Mouse (Mus musculus): ENCODE results near the gene Gm10486. TPM values are rescaled to one million over a fixed set of nuclear protein-coding genes. Genes with fewer than 3 reads are reported as not detected.
"Not testable (repeated sequence)": the region's sequence is repeated elsewhere in the genome, so short reads cannot be mapped to it uniquely, and the experiment has no call there.

Gene Gm10486
- total RNA-seq (2021), result not detected
- long read RNA-seq, experiment 1, result 0 reads
- long read RNA-seq, experiment 2, result 0 reads

DNA sequence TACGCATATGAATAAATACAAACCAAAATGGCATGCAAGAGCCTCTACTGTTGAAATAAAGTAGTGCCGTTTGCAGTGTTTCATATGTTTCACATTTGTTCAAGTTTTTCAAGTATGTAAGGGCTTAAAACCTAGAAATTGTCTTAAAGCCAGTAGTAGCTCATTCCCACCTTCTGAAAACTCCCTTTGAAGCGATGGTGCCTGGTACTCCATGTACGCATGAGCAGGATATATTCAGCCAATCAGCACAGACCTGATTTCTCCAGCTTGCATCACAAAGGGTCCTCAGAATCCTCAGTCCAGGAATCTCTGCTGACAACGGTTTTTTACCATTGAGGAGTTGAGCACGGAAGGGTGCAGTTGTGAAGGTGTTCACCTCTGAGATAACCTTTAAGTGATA, at the start of gene Gm10486:
Gene Gm10486, plus strand, starts transcription at position 301 of the 400 bp plus-strand sequence.
- intact Hi-C loops (cut with DNase I); DNase-seq: not testable (repeated sequence)
